Mouse (Mus musculus) forelimb bud, embryonic 11.5 days (tissue): Measurements from ENCODE around the gene Vsx2.

Experiments used
- DNase-seq: peaks from one replicate; pipeline ENCODE4 v3.0.0-alpha.2; 2012; ENCODE audit warnings: low read depth, low spot score

The Vsx2 gene

DNA sequence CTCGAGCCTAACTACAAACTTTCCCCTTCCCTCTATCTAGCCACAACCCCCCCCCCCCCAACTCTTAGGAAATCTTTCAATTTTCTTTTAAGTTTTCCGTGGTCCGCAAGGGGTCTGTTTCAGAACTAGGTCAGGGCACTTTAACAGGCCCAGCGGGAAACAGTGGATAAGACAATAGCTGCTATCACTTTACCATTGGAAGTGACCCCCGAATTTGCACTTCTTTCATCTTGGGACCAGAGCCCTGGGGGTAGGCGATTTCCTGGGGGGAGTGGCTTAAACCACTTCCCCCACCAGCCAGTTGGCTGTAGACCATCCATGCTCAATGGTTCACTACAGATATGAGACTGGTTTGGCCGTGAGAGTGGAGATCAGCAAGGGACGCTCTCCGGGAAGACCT, 71.1 kb downstream of the Vsx2 start, which contains the start of gene Vrtn:
TSS of gene Vrtn (plus strand) at position 366 of the 400 bp plus-strand sequence.
- DNase-seq = no peak
